Mouse (Mus musculus) bone marrow, adult 2 months (tissue): Measurements from ENCODE around the gene Adcy7. TPM values are rescaled to one million over a fixed set of nuclear protein-coding genes. Genes with fewer than 3 reads are reported as not detected.
A peak's percentile ranks its signal among the peaks of the same experiment; 100 is the strongest.

Source experiments
- H3K27ac ChIP-seq: fragments of 200-500 bp; 2 replicates; pipeline ENCODE4 v1.5.1; 2012; ENCODE audit warnings: low read depth, mild to moderate bottlenecking, control low read depth, inconsistent platforms, low read length; ENCODE audit not compliant: control insufficient read depth, poor library complexity, insufficient read depth
- H3K4me1 ChIP-seq: fragments of 200-500 bp; 2 replicates; pipeline ENCODE4 v1.6.1; 2011; ENCODE audit warnings: low read length; ENCODE audit not compliant: control insufficient read depth, insufficient read depth
- H3K4me3 ChIP-seq: fragments of 200-500 bp; replicated peaks from 2 replicates; pipeline ENCODE3; 2011; ENCODE audit warnings: mild to moderate bottlenecking, low read depth, low read length, control low read depth; ENCODE audit not compliant: control insufficient read depth
- CTCF ChIP-seq: fragments of 200-500 bp; IDR thresholded peaks from 2 replicates; pipeline ENCODE4 v1.5.1; 2011; ENCODE audit warnings: low read length, control low read depth; ENCODE audit not compliant: control insufficient read depth, insufficient read depth
- POLR2A ChIP-seq: fragments of 200-500 bp; IDR thresholded peaks from 2 replicates; pipeline ENCODE4 v1.6.1; 2011; ENCODE audit warnings: low read depth, mild to moderate bottlenecking, control low read depth, low read length, borderline replicate concordance; ENCODE audit not compliant: control insufficient read depth
- WGBS: fragments of 180-500 bp; shearing (Covaris S2); methylation state at CpG from one replicate; pipeline ENCODE4 v1.1.7; 2018; 5-methylcytosine and 5-hydroxymethylcytosine counted together
- polyA plus RNA-seq: library from polyadenylated mRNA; stranded (reverse); fragments of >200 nt; gene quantifications from 2 replicates; pipeline ENCODE4 v1.2.4, GENCODE M21; 2011; ENCODE audit warnings: low replicate concordance; ENCODE audit not compliant: missing spikeins, insufficient read depth, insufficient read length

The Adcy7 gene
- polyA plus RNA-seq, 1 experiment: 66.8 TPM

GRCm38 (mm10) chr8:88299907-88300603 is 27.9 kb downstream of the Adcy7 start:
- Histone ChIP-seq H3K4me3 (no peak overlapping the region), H3K4me1 (peaks cover 14% of the 10 kb centered on the region), H3K27ac (peak overlapping the region; percentile 68)
- 9% methylated on average over 10 of the region's 10 CpGs for WGBS
- TF ChIP-seq CTCF (no peak), POLR2A (0 out of 2 replicates have a peak, but pooled peaks have one; percentile 10)

DNA sequence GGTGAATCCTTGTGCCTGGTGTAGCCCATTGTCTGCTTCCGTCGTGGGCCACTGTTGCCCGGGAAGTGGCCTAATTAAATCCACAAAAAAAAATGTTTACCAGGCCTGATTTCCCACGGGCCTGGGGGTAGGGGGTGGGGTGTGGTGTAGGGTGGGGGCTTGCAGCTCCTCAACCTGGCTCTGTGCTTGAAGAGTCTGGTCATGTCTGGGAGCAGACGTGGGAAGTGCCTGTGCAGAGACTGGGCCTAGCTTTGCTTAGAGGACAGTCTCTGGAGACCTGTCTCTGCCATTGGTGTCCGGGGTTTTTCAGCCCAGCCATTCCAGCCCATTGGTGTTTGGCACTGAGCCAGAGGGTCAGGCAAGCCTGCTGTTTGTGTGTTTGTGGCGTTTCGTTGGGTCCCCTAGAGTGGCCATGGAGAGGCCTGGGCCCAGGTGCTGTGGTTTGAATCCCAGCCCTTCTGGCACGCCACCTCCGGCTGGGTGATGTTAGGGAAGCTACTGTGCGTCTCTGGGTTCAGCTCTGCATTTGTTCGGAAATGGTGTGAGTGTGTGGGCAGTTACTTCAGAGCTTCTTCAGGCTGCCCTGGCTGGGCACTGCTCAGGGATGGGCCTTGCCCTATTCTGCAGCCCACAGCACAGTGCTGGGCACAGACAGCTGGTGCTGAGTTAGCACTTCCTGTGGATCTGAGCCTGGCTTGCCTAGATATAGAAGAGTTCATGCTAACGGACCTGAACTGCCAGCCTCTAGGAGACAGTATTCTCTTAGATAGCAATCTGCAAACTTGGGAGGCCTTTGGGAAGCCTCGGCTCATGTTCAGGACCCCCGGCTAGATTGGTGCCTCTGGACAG is 29.6 kb downstream of the Adcy7 start:
- H3K27ac ChIP-seq: no peak overlapping the region
- H3K4me1 ChIP-seq: peaks cover 10% of the 10 kb centered on the region
- TF ChIP-seq CTCF (no peak), POLR2A (no peak)
- no peak overlapping the region for H3K4me3 ChIP-seq
- WGBS: 69% methylated on average over 15 of the region's 15 CpGs

DNA sequence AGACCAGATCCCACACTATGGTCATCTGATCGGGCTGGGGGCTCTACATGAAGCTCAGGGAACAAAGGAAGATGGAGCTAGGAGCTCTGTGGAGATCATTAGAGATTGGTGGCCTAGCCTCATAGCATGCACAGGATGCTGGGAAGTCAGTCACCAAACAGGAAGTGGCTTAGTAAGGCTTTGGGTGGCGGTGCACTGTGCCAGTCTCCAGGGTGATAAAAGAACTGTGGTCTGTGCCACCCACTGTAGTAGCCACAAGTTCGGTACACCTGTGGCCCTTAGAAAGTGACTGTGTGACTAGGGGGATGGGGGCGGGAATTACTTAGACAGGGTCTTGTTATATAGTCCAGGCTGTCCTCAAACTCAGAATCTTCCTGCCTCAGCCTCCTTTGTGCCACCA is 33.6 kb downstream of the Adcy7 start:
- 50% methylated on average over 4 of the region's 4 CpGs for WGBS
- TF ChIP-seq POLR2A: no peak
- Histone ChIP-seq H3K4me3 (no peak overlapping the region), H3K4me1 (peaks cover 11% of the 10 kb centered on the region), H3K27ac (no peak overlapping the region)

DNA sequence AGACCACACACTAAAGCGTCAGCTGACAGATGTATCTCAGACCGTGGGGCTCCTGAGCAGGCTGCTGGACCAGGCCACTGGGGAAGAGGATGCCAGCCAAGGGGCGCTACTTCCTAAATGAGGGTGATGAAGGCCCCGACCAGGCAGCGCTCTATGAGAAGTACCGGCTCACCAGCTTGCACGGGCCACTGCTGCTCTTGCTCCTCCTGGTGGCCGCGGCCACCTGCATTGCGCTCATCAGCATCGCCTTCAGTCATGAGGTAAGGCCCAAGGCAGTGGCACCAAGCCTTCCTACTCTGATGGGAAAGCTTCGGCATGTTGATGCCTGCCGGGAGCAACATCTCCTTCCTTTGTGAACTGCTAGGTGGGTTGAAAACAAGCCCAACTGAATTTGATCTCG is 34.3 kb downstream of the Adcy7 start:
- 74% methylated on average over 14 of the region's 14 CpGs for WGBS
- TF ChIP-seq CTCF: peak; percentile 52; the same call in 1 of the 2 replicates
- no peak for TF ChIP-seq POLR2A
- H3K4me3 ChIP-seq: no peak overlapping the region
- H3K4me1 ChIP-seq: peaks cover 11% of the 10 kb centered on the region
- H3K27ac ChIP-seq: no peak overlapping the region

DNA sequence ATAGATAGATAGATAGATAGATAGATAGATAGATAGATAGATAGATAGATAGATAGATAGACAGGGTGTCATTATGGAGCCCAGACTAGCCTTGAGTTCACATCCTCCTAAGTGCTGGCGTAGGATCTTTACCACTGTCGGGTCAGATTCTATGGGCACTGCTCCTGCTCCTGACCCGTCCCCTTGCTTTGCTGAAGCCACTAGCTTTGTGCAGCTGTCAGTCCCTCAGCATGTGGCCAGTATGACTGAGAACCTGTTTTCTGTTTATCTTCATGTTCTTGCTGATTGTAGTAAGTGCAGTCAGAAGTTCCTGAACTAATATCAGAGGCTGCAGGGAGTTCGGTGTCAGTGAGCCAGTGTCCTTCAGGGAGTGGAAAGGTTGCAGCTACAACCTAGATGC is 35.5 kb downstream of the Adcy7 start:
- TF ChIP-seq CTCF (no peak), POLR2A (no peak)
- no peak overlapping the region for H3K4me3 ChIP-seq
- no peak overlapping the region for H3K27ac ChIP-seq
- 88% methylated on average over 4 of the region's 4 CpGs for WGBS
- peaks cover 9% of the 10 kb centered on the region for H3K4me1 ChIP-seq

GRCm38 (mm10) chr8:88309274-88309873 is 37.2 kb downstream of the Adcy7 start:
- WGBS: 24% methylated on average over 10 of the region's 10 CpGs
- H3K27ac ChIP-seq: peak overlapping the region; percentile 31; the same call in 1 of the 2 replicates
- no peak overlapping the region for H3K4me3 ChIP-seq
- TF ChIP-seq POLR2A (no peak), CTCF (no peak)
- peaks cover 9% of the 10 kb centered on the region for H3K4me1 ChIP-seq

GRCm38 (mm10) chr8:88309881-88310280 is 37.7 kb downstream of the Adcy7 start:
- 71% methylated on average over 7 of the region's 7 CpGs for WGBS
- H3K4me3 ChIP-seq: no peak overlapping the region
- peak overlapping the region; percentile 31; the same call in 1 of the 2 replicates for H3K27ac ChIP-seq
- H3K4me1 ChIP-seq: peaks cover 9% of the 10 kb centered on the region
- TF ChIP-seq CTCF: no peak
- no peak for TF ChIP-seq POLR2A

- 93% methylated on average over 13 of the region's 13 CpGs for WGBS
- no peak overlapping the region for H3K4me3 ChIP-seq
Observed at GRCm38 (mm10) chr8:88310286-88310685, 38.1 kb downstream of the Adcy7 start.

More at GRCm38 (mm10) chr8:88310286-88310685, 38.1 kb downstream of the Adcy7 start:
- Histone ChIP-seq H3K4me1 (peaks cover 9% of the 10 kb centered on the region), H3K27ac (no peak overlapping the region)
- TF ChIP-seq CTCF (no peak), POLR2A (no peak)
